Mouse (Mus musculus) telencephalon, adult 2 months (tissue): ENCODE results near the gene Ugt8a.

ENCODE experiments used
- DNase-seq: peaks from one replicate; pipeline ENCODE4 v3.0.0-alpha.2; 2011; ENCODE audit warnings: low read depth, low spot score

The Ugt8a gene

GRCm38 (mm10) chr3:125938092-125938755, at the start of gene Ugt8a:
Ugt8a (minus strand) TSS chr3:125938619.
- no peak for DNase-seq

- DNase-seq: no peak
Observed at GRCm38 (mm10) chr3:125986639-125987038, 48.2 kb upstream of the Ugt8a start.

GRCm38 (mm10) chr3:125983707-125984420, 45.4 kb upstream of the Ugt8a start:
- DNase-seq: no peak

GRCm38 (mm10) chr3:125979475-125979874, 41.1 kb upstream of the Ugt8a start:
- no peak for DNase-seq

GRCm38 (mm10) chr3:125975899-125976298, 37.5 kb upstream of the Ugt8a start:
- no peak for DNase-seq

GRCm38 (mm10) chr3:125969458-125969857, 31.0 kb upstream of the Ugt8a start:
- DNase-seq: peak; percentile 69

- no peak for DNase-seq
Observed at GRCm38 (mm10) chr3:125956196-125956885, 17.9 kb upstream of the Ugt8a start.

GRCm38 (mm10) chr3:125954881-125955280, 16.5 kb upstream of the Ugt8a start:
- no peak for DNase-seq

GRCm38 (mm10) chr3:125940811-125941210, 2.4 kb upstream of the Ugt8a start:
- DNase-seq: no peak

- DNase-seq: peak; percentile 31
Observed at GRCm38 (mm10) chr3:125938756-125939109, 314 bp upstream of the Ugt8a start.

- DNase-seq: no peak
Observed at GRCm38 (mm10) chr3:125937536-125938091, 805 bp downstream of the Ugt8a start.

GRCm38 (mm10) chr3:125935796-125936195, 2.6 kb downstream of the Ugt8a start:
- DNase-seq: no peak

GRCm38 (mm10) chr3:125932594-125933237, 5.7 kb downstream of the Ugt8a start:
- DNase-seq: no peak

- DNase-seq: no peak
Observed at GRCm38 (mm10) chr3:125931059-125931458, 7.4 kb downstream of the Ugt8a start.

- DNase-seq: no peak
Observed at GRCm38 (mm10) chr3:125920876-125921275, 17.5 kb downstream of the Ugt8a start.

GRCm38 (mm10) chr3:125898976-125899375, 39.4 kb downstream of the Ugt8a start:
- peak; percentile 59 for DNase-seq

GRCm38 (mm10) chr3:125887109-125887508, 51.3 kb downstream of the Ugt8a start:
- no peak for DNase-seq

GRCm38 (mm10) chr3:125884879-125885278, 53.5 kb downstream of the Ugt8a start:
- DNase-seq: no peak

- DNase-seq: no peak
Observed at GRCm38 (mm10) chr3:125884423-125884822, 54.0 kb downstream of the Ugt8a start.

- peak; percentile 18 for DNase-seq
Observed at GRCm38 (mm10) chr3:125883009-125883408, 55.4 kb downstream of the Ugt8a start.

GRCm38 (mm10) chr3:125881835-125882234, 56.6 kb downstream of the Ugt8a start:
- no peak for DNase-seq

GRCm38 (mm10) chr3:125874371-125874770, 64.0 kb downstream of the Ugt8a start:
- DNase-seq: no peak
